Mouse (Mus musculus) c-Kit-positive CD71-positive TER-119-positive erythroid progenitor cells, embryonic 14.5 days (primary cell): Measurements from ENCODE around the gene Capza3.

Source experiments
- DNase-seq: peaks from one replicate; pipeline ENCODE4 v3.0.0-alpha.2; 2013; ENCODE audit warnings: low spot score

Capza3 gene

GRCm38 (mm10) chr6:140040952-140041351, at the start of gene Capza3:
Gene Capza3, plus strand, starts transcription at chr6:140041252.
- no peak for DNase-seq

- DNase-seq: no peak
These were observed 35.9 kb upstream of the Capza3 start for GRCm38 (mm10) chr6:140005181-140005580.

GRCm38 (mm10) chr6:140024404-140024803, 16.6 kb upstream of the Capza3 start:
- no peak for DNase-seq

GRCm38 (mm10) chr6:140041357-140041756, 305 bp downstream of the Capza3 start, which contains the start of gene Plcz1:
Gene Plcz1, minus strand, starts transcription at chr6:140041457.
- DNase-seq: no peak

GRCm38 (mm10) chr6:140051476-140051875, 10.4 kb downstream of the Capza3 start:
- DNase-seq: no peak

GRCm38 (mm10) chr6:140054271-140054928, 13.3 kb downstream of the Capza3 start:
- DNase-seq: no peak

GRCm38 (mm10) chr6:140069177-140069576, 28.1 kb downstream of the Capza3 start:
- DNase-seq: no peak

GRCm38 (mm10) chr6:140080933-140081332, 39.9 kb downstream of the Capza3 start:
- no peak for DNase-seq

GRCm38 (mm10) chr6:140081739-140082138, 40.7 kb downstream of the Capza3 start:
- DNase-seq: no peak

GRCm38 (mm10) chr6:140089855-140090254, 48.8 kb downstream of the Capza3 start:
- no peak for DNase-seq
